Mouse (Mus musculus) hindbrain, embryonic 11.5 days (tissue): Measurements from ENCODE around the gene Zdbf2. TPM values are rescaled to one million over a fixed set of nuclear protein-coding genes. Genes with fewer than 3 reads are reported as not detected.
A peak's percentile ranks its signal among the peaks of the same experiment; 100 is the strongest.

Source experiments
- ATAC-seq: fragments of 200-750 bp; cut with Nextera tagmentation; 2 replicates; pipeline ENCODE4 v1.8.0; 2017; ENCODE audit warnings: mild to moderate bottlenecking, moderate TSS enrichment, moderate library complexity; ENCODE audit not compliant: low FRiP score
- DNase-seq: peaks from one replicate; pipeline ENCODE4 v3.0.0-alpha.2; 2015; ENCODE audit warnings: low spot score
- H3K27ac ChIP-seq: fragments of 300-500 bp; sonication (generic); 2 replicates; pipeline ENCODE4 v1.5.1; 2014; ENCODE audit warnings: mild to moderate bottlenecking, low read depth, low read length
- H3K27me3 ChIP-seq: fragments of 300-500 bp; sonication (generic); 2 replicates; pipeline ENCODE4 v1.6.1; 2014; ENCODE audit warnings: mild to moderate bottlenecking, low read length, moderate library complexity, mixed read lengths; ENCODE audit not compliant: control insufficient read depth, insufficient read depth
- H3K36me3 ChIP-seq: fragments of 300-500 bp; sonication (generic); 2 replicates; pipeline ENCODE4 v1.6.1; 2014; ENCODE audit warnings: mild to moderate bottlenecking, low read length, moderate library complexity, mixed read lengths; ENCODE audit not compliant: control insufficient read depth, insufficient read depth
- H3K4me1 ChIP-seq: fragments of 300-500 bp; sonication (generic); replicated peaks from 2 replicates; pipeline ENCODE4 v1.6.1; 2014; ENCODE audit warnings: low read length, mixed read lengths; ENCODE audit not compliant: control insufficient read depth, insufficient read depth
- H3K4me2 ChIP-seq: fragments of 300-500 bp; sonication (generic); replicated peaks from 2 replicates; pipeline ENCODE4 v1.6.1; 2014; ENCODE audit warnings: mild to moderate bottlenecking, low read depth, low read length
- H3K4me3 ChIP-seq: fragments of 300-500 bp; sonication (generic); 2 replicates; pipeline ENCODE4 v1.5.1; 2014; ENCODE audit warnings: low read depth, low read length
- H3K9ac ChIP-seq: fragments of 300-500 bp; sonication (generic); 2 replicates; pipeline ENCODE4 v1.6.1; 2014; ENCODE audit warnings: low read depth, low read length
- H3K9me3 ChIP-seq: fragments of 300-500 bp; sonication (generic); 2 replicates; pipeline ENCODE4 v1.6.1; 2016; ENCODE audit warnings: low read length; ENCODE audit not compliant: control insufficient read depth
- WGBS: fragments of 180-500 bp; shearing (Covaris S2); extraction: QIAGEN DNeasy Blood & Tissue Kit; methylation state at CpG from one replicate; pipeline ENCODE4 v1.1.7; 2014; 5-methylcytosine and 5-hydroxymethylcytosine counted together
- polyA plus RNA-seq: library from polyadenylated mRNA; unstranded; fragments of >200 nt; fragmentation: Nextera tagmentation; extraction: Ambion mirVana; gene quantifications from 2 replicates; pipeline ENCODE4 v1.2.1, GENCODE M21; 2014

Gene Zdbf2
- polyA plus RNA-seq, 1 experiment from 2014 or later, result 24.7 TPM

- ATAC-seq (no peak), DNase-seq (peak; percentile 51)
- H3K4me3 ChIP-seq, result no peak overlapping the region
- no peaks in the 10 kb centered on the region for H3K9me3 ChIP-seq
- no peak overlapping the region for H3K27ac ChIP-seq
- H3K27me3 ChIP-seq, result peaks cover 55% of the 10 kb centered on the region
- no peaks in the 10 kb centered on the region for H3K36me3 ChIP-seq
- H3K9ac ChIP-seq, result no peak overlapping the region
- H3K4me1 ChIP-seq, result 0 out of 2 replicates have a peak, but pooled peaks cover 4% of the 10 kb centered on the region
- H3K4me2 ChIP-seq, result no peak overlapping the region
- 46% methylated on average over 11 of the region's 11 CpGs for WGBS
Measured at GRCm38 (mm10) chr1:63259271-63259830, 13.7 kb upstream of the Zdbf2 start.

GRCm38 (mm10) chr1:63259916-63260741, 12.9 kb upstream of the Zdbf2 start:
- Histone ChIP-seq H3K27me3 (peaks cover 55% of the 10 kb centered on the region), H3K4me3 (no peak overlapping the region), H3K36me3 (no peaks in the 10 kb centered on the region), H3K9ac (no peak overlapping the region), H3K9me3 (no peaks in the 10 kb centered on the region), H3K27ac (no peak overlapping the region), H3K4me2 (no peak overlapping the region), H3K4me1 (0 out of 2 replicates have a peak, but pooled peaks cover 4% of the 10 kb centered on the region)
- 46% methylated on average over 17 of the region's 17 CpGs for WGBS
- no peak for ATAC-seq
- DNase-seq, result peak; percentile 47

GRCm38 (mm10) chr1:63260742-63261033, 12.4 kb upstream of the Zdbf2 start:
- ATAC-seq, result no peak
- DNase-seq, result peak; percentile 60
- Histone ChIP-seq H3K9me3 (no peaks in the 10 kb centered on the region), H3K4me2 (no peak overlapping the region), H3K4me1 (0 out of 2 replicates have a peak, but pooled peaks cover 4% of the 10 kb centered on the region), H3K27ac (no peak overlapping the region), H3K27me3 (peaks cover 53% of the 10 kb centered on the region), H3K9ac (no peak overlapping the region), H3K36me3 (no peaks in the 10 kb centered on the region), H3K4me3 (no peak overlapping the region)
- WGBS, result 46% methylated on average over 5 of the region's 5 CpGs

GRCm38 (mm10) chr1:63261041-63261590, 11.9 kb upstream of the Zdbf2 start:
- ATAC-seq (no peak), DNase-seq (peak; percentile 48)
- H3K27ac ChIP-seq, result no peak overlapping the region
- H3K4me2 ChIP-seq, result no peak overlapping the region
- H3K36me3 ChIP-seq, result no peaks in the 10 kb centered on the region
- H3K9me3 ChIP-seq, result no peaks in the 10 kb centered on the region
- 0 out of 2 replicates have a peak, but pooled peaks cover 4% of the 10 kb centered on the region for H3K4me1 ChIP-seq
- H3K4me3 ChIP-seq, result no peak overlapping the region
- H3K27me3 ChIP-seq, result peaks cover 56% of the 10 kb centered on the region
- 48% methylated on average over 17 of the region's 17 CpGs for WGBS
- no peak overlapping the region for H3K9ac ChIP-seq

GRCm38 (mm10) chr1:63263671-63264070, 9.4 kb upstream of the Zdbf2 start:
- H3K27ac ChIP-seq, result no peak overlapping the region
- H3K4me2 ChIP-seq, result no peak overlapping the region
- ATAC-seq (no peak), DNase-seq (peak; percentile 35)
- no peaks in the 10 kb centered on the region for H3K9me3 ChIP-seq
- H3K4me3 ChIP-seq, result no peak overlapping the region
- H3K4me1 ChIP-seq, result no peaks in the 10 kb centered on the region
- no peaks in the 10 kb centered on the region for H3K36me3 ChIP-seq
- WGBS, result 51% methylated on average over 11 of the region's 11 CpGs
- H3K9ac ChIP-seq, result no peak overlapping the region
- peaks cover 53% of the 10 kb centered on the region for H3K27me3 ChIP-seq

GRCm38 (mm10) chr1:63265461-63265860, 7.6 kb upstream of the Zdbf2 start:
- Histone ChIP-seq H3K27me3 (peaks cover 66% of the 10 kb centered on the region), H3K9ac (no peak overlapping the region), H3K4me1 (no peaks in the 10 kb centered on the region), H3K27ac (no peak overlapping the region), H3K9me3 (no peaks in the 10 kb centered on the region), H3K36me3 (no peaks in the 10 kb centered on the region), H3K4me3 (no peak overlapping the region), H3K4me2 (no peak overlapping the region)
- ATAC-seq, result no peak
- DNase-seq, result peak; percentile 41
- WGBS, result 44% methylated on average over 4 of the region's 4 CpGs

GRCm38 (mm10) chr1:63266121-63266520, 6.9 kb upstream of the Zdbf2 start:
- Histone ChIP-seq H3K4me1 (no peaks in the 10 kb centered on the region), H3K27me3 (peaks cover 69% of the 10 kb centered on the region), H3K4me2 (no peak overlapping the region), H3K9me3 (no peaks in the 10 kb centered on the region), H3K36me3 (no peaks in the 10 kb centered on the region), H3K9ac (no peak overlapping the region), H3K27ac (no peak overlapping the region), H3K4me3 (no peak overlapping the region)
- ATAC-seq (no peak), DNase-seq (peak; percentile 48)
- 34% methylated on average over 12 of the region's 12 CpGs for WGBS

GRCm38 (mm10) chr1:63266716-63267115, 6.3 kb upstream of the Zdbf2 start:
- Histone ChIP-seq H3K4me2 (no peak overlapping the region), H3K27me3 (peaks cover 75% of the 10 kb centered on the region), H3K27ac (no peak overlapping the region), H3K4me3 (no peak overlapping the region), H3K36me3 (no peaks in the 10 kb centered on the region), H3K9ac (no peak overlapping the region), H3K4me1 (no peaks in the 10 kb centered on the region), H3K9me3 (no peaks in the 10 kb centered on the region)
- 52% methylated on average over 15 of the region's 15 CpGs for WGBS
- ATAC-seq (no peak), DNase-seq (peak; percentile 41)
